Mouse (Mus musculus) heart, embryonic 10.5 days (tissue): Measurements from ENCODE around the gene Ppp1r13b. TPM values are rescaled to one million over a fixed set of nuclear protein-coding genes. Genes with fewer than 3 reads are reported as not detected.
A peak's percentile ranks its signal among the peaks of the same experiment; 100 is the strongest.

ENCODE experiments used
- DNase-seq: peaks from one replicate; pipeline ENCODE4 v3.0.0-alpha.2; 2017; ENCODE audit warnings: low spot score
- H3K27ac ChIP-seq: fragments of 300-500 bp; sonication (generic); 2 replicates; pipeline ENCODE4 v1.5.1; 2016; ENCODE audit warnings: mild to moderate bottlenecking
- H3K27me3 ChIP-seq: fragments of 300-500 bp; sonication (generic); 2 replicates; pipeline ENCODE4 v1.6.1; 2016; ENCODE audit warnings: mild to moderate bottlenecking; ENCODE audit not compliant: poor library complexity, insufficient read depth, severe bottlenecking
- H3K36me3 ChIP-seq: fragments of 300-500 bp; sonication (generic); 2 replicates; pipeline ENCODE4 v1.6.1; 2016; ENCODE audit warnings: mild to moderate bottlenecking, moderate library complexity
- H3K4me1 ChIP-seq: fragments of 300-500 bp; sonication (generic); 2 replicates; pipeline ENCODE4 v1.6.1; 2016; ENCODE audit warnings: mild to moderate bottlenecking
- H3K4me3 ChIP-seq: fragments of 300-500 bp; sonication (generic); 2 replicates; pipeline ENCODE4 v1.5.1; 2016; ENCODE audit warnings: mild to moderate bottlenecking, moderate library complexity
- H3K9me3 ChIP-seq: fragments of 300-500 bp; sonication (generic); 2 replicates; pipeline ENCODE4 v1.6.1; 2016; ENCODE audit warnings: mild to moderate bottlenecking, moderate library complexity
- WGBS: fragments of 180-500 bp; shearing (Covaris S2); methylation state at CpG from one replicate; pipeline ENCODE4 v1.1.7; 2016; 5-methylcytosine and 5-hydroxymethylcytosine counted together
- polyA plus RNA-seq: library from polyadenylated mRNA; unstranded; fragments of >200 nt; fragmentation: Nextera tagmentation; extraction: Ambion mirVana; gene quantifications from 2 replicates; pipeline ENCODE4 v1.2.1, GENCODE M21; 2016

Ppp1r13b gene
- polyA plus RNA-seq, 1 experiment from 2014 or later, result 16.8 TPM

- 81% methylated on average over 13 of the region's 13 CpGs for WGBS
Observed at GRCm38 (mm10) chr12:111812075-111812474, 95.8 kb downstream of the Ppp1r13b start.

GRCm38 (mm10) chr12:111809762-111810161, 98.1 kb downstream of the Ppp1r13b start:
- Histone ChIP-seq H3K9me3 (no peaks in the 10 kb centered on the region), H3K36me3 (peaks cover 50% of the 10 kb centered on the region), H3K27me3 (no peaks in the 10 kb centered on the region), H3K27ac (peak overlapping the region; percentile 67), H3K4me1 (peaks cover 40% of the 10 kb centered on the region), H3K4me3 (peak overlapping the region; percentile 8; the same call in 1 of the 2 replicates)
- peak; percentile 93 for DNase-seq
- WGBS, result 3% methylated on average over 9 of the region's 9 CpGs

More at GRCm38 (mm10) chr12:111812075-111812474, 95.8 kb downstream of the Ppp1r13b start:
- H3K4me3 ChIP-seq, result 0 out of 2 replicates have a peak overlapping the region, but pooled peaks have one; percentile 84
- no peak for DNase-seq
- H3K36me3 ChIP-seq, result peaks cover 27% of the 10 kb centered on the region
- H3K9me3 ChIP-seq, result no peaks in the 10 kb centered on the region
- H3K4me1 ChIP-seq, result peaks cover 57% of the 10 kb centered on the region
- no peaks in the 10 kb centered on the region for H3K27me3 ChIP-seq
- H3K27ac ChIP-seq, result no peak overlapping the region

DNA sequence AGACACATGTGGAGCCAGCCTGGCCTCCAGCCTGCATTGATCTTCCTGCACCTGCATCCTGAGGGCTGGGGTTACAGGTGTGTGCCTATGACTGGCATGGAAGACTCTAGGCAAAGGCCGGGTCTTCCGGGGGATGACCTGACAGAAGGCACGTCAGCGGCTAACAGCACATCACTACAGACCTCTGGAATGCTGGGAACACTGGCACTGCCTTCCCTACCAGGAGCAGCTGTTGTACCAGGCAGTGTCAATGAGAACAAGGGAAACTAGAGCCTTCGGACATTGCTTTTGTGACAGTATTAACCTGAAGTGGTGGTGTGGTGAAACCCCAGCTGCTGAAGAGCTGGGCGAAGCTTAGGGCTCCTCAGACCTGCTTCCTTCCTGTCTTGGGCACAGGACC, 99.1 kb downstream of the Ppp1r13b start:
- Histone ChIP-seq H3K27me3 (no peaks in the 10 kb centered on the region), H3K9me3 (no peaks in the 10 kb centered on the region), H3K27ac (no peak overlapping the region), H3K36me3 (peaks cover 60% of the 10 kb centered on the region), H3K4me3 (no peak overlapping the region), H3K4me1 (peaks cover 38% of the 10 kb centered on the region)
- 84% methylated on average over 6 of the region's 6 CpGs for WGBS
- no peak for DNase-seq

DNA sequence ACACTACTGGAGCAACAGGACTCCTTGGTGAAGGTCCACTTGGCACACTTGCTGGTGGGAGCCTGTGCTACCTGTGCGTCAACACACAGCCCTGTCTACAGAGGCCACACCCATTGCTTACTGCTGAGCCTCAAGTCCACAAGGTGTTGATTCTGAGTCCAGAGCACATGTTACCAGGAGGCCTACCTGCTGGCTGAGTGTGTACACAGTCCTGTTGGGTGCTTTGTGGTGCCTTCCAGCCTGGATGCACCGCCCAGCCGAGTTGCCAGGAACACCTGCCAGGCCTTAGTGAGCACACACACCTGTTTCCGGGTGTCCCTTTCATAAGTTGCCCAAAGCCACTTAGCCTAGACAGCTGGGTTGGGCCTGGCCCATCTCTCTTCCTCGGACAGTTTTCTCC, 104.4 kb downstream of the Ppp1r13b start:
- Histone ChIP-seq H3K36me3 (peaks cover 94% of the 10 kb centered on the region), H3K27me3 (no peaks in the 10 kb centered on the region)
- WGBS, result 88% methylated on average over 5 of the region's 5 CpGs

DNA sequence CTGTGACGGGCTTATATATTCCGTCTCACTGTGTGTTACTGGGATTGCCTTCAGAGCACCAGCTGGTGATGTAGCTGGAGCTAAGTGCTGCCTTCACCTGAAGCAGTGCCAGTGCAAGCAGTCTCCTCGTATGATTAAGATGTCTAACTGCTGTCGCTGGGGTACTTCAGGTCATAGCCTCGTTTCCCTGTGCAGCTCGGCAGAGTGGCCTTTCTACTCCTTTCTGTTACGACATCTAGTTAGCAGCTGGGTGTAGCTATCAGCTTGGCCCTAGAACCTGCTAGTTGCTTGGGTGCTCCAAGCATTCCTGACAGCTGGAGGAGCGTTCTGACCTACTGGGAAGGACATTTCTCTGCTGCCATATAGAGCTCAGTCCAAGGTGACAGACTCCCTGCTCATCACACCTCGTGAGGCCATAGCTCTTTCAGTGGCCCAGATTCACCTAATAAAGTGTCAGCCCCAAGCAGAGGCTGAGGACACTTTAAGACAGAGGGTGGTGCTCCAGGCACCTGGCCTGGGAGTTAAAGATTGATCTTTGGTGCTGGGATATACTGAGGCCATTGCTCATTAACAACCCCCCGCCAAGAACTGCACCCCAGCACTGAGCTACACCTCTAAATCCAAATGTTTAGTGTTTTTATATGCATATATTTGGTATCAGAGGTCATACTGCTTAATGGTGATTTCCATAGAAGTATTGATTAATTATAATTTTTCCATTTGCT, 107.3 kb downstream of the Ppp1r13b start:
- Histone ChIP-seq H3K27ac (peak overlapping the region; percentile 52; the same call in 1 of the 2 replicates), H3K36me3 (peaks cover 93% of the 10 kb centered on the region), H3K9me3 (no peaks in the 10 kb centered on the region), H3K4me3 (no peak overlapping the region), H3K27me3 (no peaks in the 10 kb centered on the region), H3K4me1 (peaks cover 5% of the 10 kb centered on the region; the same call in 1 of the 2 replicates)
- no peak for DNase-seq
- 71% methylated on average over 10 of the region's 10 CpGs for WGBS

More for the DNA sequence above, 104.4 kb downstream of the Ppp1r13b start:
- DNase-seq, result no peak
- Histone ChIP-seq H3K27ac (no peak overlapping the region), H3K4me1 (peaks cover 11% of the 10 kb centered on the region; the same call in 1 of the 2 replicates), H3K4me3 (no peak overlapping the region), H3K9me3 (no peaks in the 10 kb centered on the region)

GRCm38 (mm10) chr12:111798493-111798892, 109.4 kb downstream of the Ppp1r13b start:
- WGBS, result 92% methylated on average over 13 of the region's 13 CpGs
- H3K36me3 ChIP-seq, result peaks cover 93% of the 10 kb centered on the region
- H3K4me3 ChIP-seq, result no peak overlapping the region
- no peaks in the 10 kb centered on the region for H3K9me3 ChIP-seq
- DNase-seq, result no peak
- peaks cover 9% of the 10 kb centered on the region; the same call in 1 of the 2 replicates for H3K4me1 ChIP-seq
- no peaks in the 10 kb centered on the region for H3K27me3 ChIP-seq
- H3K27ac ChIP-seq, result no peak overlapping the region

DNA sequence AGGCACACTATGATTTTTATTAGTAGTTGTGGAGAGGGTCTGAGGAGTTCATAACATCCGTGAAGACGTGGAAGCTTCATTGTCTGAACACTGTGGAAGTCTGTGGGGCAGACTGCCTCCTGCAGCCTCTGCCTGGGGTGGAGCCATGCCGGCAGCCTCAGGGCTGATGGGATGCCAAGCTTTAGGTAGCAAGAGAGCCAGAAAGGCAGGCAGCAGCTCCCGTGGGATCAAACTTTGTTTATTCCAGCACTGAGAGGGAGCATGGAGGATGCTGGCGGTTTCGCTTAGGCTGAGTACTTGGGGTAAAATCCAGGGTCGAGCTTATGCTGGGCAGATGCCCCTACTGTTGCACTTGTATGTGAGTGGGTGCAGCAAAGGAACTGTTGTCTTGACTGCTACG, 110.7 kb downstream of the Ppp1r13b start:
- Histone ChIP-seq H3K4me3 (no peak overlapping the region), H3K36me3 (peaks cover 92% of the 10 kb centered on the region), H3K27me3 (no peaks in the 10 kb centered on the region), H3K27ac (no peak overlapping the region), H3K4me1 (peaks cover 9% of the 10 kb centered on the region; the same call in 1 of the 2 replicates), H3K9me3 (no peaks in the 10 kb centered on the region)
- 91% methylated on average over 8 of the region's 8 CpGs for WGBS
- DNase-seq, result no peak

- no peak overlapping the region for H3K27ac ChIP-seq
- peaks cover 6% of the 10 kb centered on the region; the same call in 1 of the 2 replicates for H3K4me1 ChIP-seq
- H3K36me3 ChIP-seq, result peaks cover 93% of the 10 kb centered on the region
- WGBS, result 89% methylated on average over 28 of the region's 28 CpGs
- no peak overlapping the region for H3K4me3 ChIP-seq
- no peak for DNase-seq
- H3K9me3 ChIP-seq, result no peaks in the 10 kb centered on the region
- no peaks in the 10 kb centered on the region for H3K27me3 ChIP-seq
Observed at GRCm38 (mm10) chr12:111795180-111795895, 112.6 kb downstream of the Ppp1r13b start.

DNA sequence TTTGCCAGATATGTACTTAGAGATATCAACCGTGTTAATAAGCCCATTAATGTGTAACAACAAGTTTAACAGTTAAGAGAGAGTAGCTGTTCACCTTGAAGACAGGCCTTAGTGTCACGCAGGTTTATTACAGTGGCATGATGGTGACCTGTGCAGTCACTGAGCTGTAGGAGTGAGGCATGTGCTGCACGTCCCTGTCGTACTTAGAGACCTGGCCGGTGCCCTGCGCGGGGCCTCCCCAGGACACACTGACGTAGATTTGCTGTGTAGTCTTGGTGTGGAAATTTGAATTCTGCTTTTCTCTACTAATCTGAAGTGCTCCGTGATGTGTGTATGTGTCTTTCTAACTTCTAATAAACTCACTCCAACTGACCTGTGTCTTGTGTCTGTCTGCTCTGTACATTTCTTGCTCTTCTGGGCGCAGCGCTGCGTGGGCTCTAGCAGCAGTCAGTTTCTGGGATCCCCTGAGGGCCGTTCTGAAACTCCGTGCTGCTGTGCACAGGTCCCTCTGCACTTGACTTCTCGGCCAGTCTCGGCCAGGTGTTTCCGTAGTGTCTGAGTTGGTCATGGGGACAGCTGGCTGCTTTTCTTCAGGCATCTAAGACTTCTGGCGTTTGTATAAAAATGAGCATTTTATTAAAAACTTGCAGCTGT, 113.3 kb downstream of the Ppp1r13b start:
- no peak overlapping the region for H3K4me3 ChIP-seq
- peaks cover 94% of the 10 kb centered on the region for H3K36me3 ChIP-seq

GRCm38 (mm10) chr12:111794102-111794501, 113.8 kb downstream of the Ppp1r13b start:
- Histone ChIP-seq H3K4me3 (no peak overlapping the region), H3K27me3 (no peaks in the 10 kb centered on the region), H3K9me3 (no peaks in the 10 kb centered on the region), H3K4me1 (0 out of 2 replicates have a peak, but pooled peaks cover 3% of the 10 kb centered on the region), H3K36me3 (peaks cover 96% of the 10 kb centered on the region), H3K27ac (no peak overlapping the region)
- WGBS, result 65% methylated on average over 22 of the region's 22 CpGs
- no peak for DNase-seq

More for the DNA sequence above, 113.3 kb downstream of the Ppp1r13b start:
- Histone ChIP-seq H3K4me1 (0 out of 2 replicates have a peak, but pooled peaks cover 3% of the 10 kb centered on the region), H3K27me3 (no peaks in the 10 kb centered on the region), H3K9me3 (no peaks in the 10 kb centered on the region), H3K27ac (no peak overlapping the region)
- WGBS, result 92% methylated on average over 18 of the region's 18 CpGs
- no peak for DNase-seq

- Histone ChIP-seq H3K27me3 (no peaks in the 10 kb centered on the region), H3K27ac (no peak overlapping the region), H3K9me3 (no peaks in the 10 kb centered on the region), H3K4me3 (no peak overlapping the region), H3K36me3 (peaks cover 99% of the 10 kb centered on the region), H3K4me1 (peaks cover 10% of the 10 kb centered on the region; the same call in 1 of the 2 replicates)
- no peak for DNase-seq
- 91% methylated on average over 13 of the region's 13 CpGs for WGBS
Observed at GRCm38 (mm10) chr12:111791474-111792104, 116.3 kb downstream of the Ppp1r13b start.

DNA sequence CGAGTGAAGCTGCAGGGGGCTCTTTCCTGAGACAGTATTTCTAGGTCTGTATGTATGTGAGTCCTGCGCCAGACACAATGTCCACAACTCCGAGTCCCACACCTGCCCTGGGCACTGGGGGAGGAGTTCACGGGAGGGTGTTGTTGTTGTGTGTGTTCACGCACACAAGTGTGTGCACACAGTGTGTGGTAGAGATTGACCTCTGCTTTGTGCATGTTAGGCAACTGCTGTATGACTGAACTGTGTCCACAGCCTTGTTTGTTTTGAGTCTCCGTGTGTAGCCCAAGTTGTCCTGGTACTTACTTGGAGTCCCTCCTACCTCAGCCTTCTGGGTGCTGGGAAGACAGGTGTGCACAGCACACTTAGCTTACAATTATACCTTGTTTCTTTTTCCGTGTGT, 117.3 kb downstream of the Ppp1r13b start:
- no peak for DNase-seq
- Histone ChIP-seq H3K36me3 (peaks cover 99% of the 10 kb centered on the region), H3K4me3 (no peak overlapping the region), H3K4me1 (peaks cover 10% of the 10 kb centered on the region; the same call in 1 of the 2 replicates), H3K27me3 (no peaks in the 10 kb centered on the region), H3K27ac (no peak overlapping the region), H3K9me3 (no peaks in the 10 kb centered on the region)
- 91% methylated on average over 7 of the region's 7 CpGs for WGBS
